In the genomic region with DNA sequence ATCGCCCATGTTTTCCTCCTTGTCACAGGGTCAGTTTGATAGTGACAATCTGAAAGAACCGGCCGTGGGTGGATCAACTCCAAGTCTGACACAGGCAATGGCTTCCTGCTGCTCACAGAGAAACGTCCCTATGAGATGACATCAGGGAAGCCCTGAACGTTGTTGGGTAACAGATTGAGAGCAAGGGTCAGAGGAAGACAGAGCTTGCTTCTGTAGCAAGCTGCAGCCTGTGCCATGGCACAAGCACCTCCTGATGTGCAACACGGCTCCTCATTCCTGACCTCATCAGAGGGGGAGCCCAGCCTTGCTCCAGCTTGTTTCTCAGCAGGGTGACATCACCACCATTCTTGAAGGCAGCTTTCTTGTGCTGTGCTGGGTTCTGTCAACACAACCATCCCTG, we compare ENCODE assay signal across 14 mouse cellular contexts. TPM values are rescaled to one million over a fixed set of nuclear protein-coding genes. Genes with fewer than 3 reads are reported as not detected.
DNase-seq lines count a peak whose midpoint lies in the region; TF ChIP-seq lines count a peak whose summit lies in the region.
"Had no signal": no experiment of that assay in that cellular context is flagged by ENCODE, and none has a peak within 500 bp of the region (broad histone marks: within the 10 kb centered on the region; RNA-seq: fewer than 3 reads in every experiment).

No protein-coding gene starts in this region.

- no peaks in the 10 kb centered on the region for H3K9me3 ChIP-seq in heart, embryonic 10.5 days
- H3K9me3 ChIP-seq: intestine, embryonic 15.5 days; neural tube, embryonic 13.5 days had no signal

- no peak overlapping the region for H3K4me3 ChIP-seq in heart, embryonic 10.5 days
- H3K4me3 ChIP-seq in lung, adult 2 months (replicated peaks; ENCODE audit: extremely low read depth, low read depth, low read length), result no peak overlapping the region
- H3K4me3 ChIP-seq: intestine, embryonic 15.5 days; neural tube, embryonic 13.5 days had no signal

- TF ChIP-seq POLR2A in lung, adult 2 months (IDR thresholded peaks at IDR 0.05; ENCODE audit: borderline replicate concordance, extremely low read depth, low read depth, low read length), result no peak

- no peak for DNase-seq in heart, embryonic 10.5 days (ENCODE audit: low spot score)
- no peak for DNase-seq in heart, postnatal 4 days
- DNase-seq in lung, adult 18-20 months, result peak; percentile 28 to 35
- DNase-seq in lung, adult 2 months, result no peak
- DNase-seq in lung, postnatal 10 days, result peak; percentile 58
- DNase-seq in left cerebral cortex, postnatal 10 days (ENCODE audit: extremely low spot score in 1 of 2, low spot score in 2 of 2), result no peak
- DNase-seq in kidney, adult 8-10 months, result no peak
- DNase-seq: cerebellum, adult 9-11 months; gastrocnemius, postnatal 10 days; kidney, postnatal 14 days; thymus, postnatal 36 days had no signal

- WGBS in heart, embryonic 10.5 days, result 37% methylated on average over 6 of the region's 6 CpGs
- 33% methylated on average over 6 of the region's 6 CpGs for WGBS in lung, adult 2 months

- intact Hi-C loops in left cerebral cortex, postnatal 10 days (cut with DNase I), result no loop called here

- peak overlapping the region; percentile 6; the same call in 1 of the 2 replicates for H3K27ac ChIP-seq in heart, embryonic 10.5 days
- H3K27ac ChIP-seq: intestine, embryonic 15.5 days; neural tube, embryonic 13.5 days had no signal

- H3K36me3 ChIP-seq in heart, embryonic 10.5 days, result no peaks in the 10 kb centered on the region
- H3K36me3 ChIP-seq: G1E; intestine, embryonic 15.5 days; neural tube, embryonic 13.5 days had no signal

- no peak for TF ChIP-seq CTCF in lung, adult 2 months (IDR thresholded peaks at IDR 0.05; ENCODE audit: insufficient read depth, low read length)

- H3K27me3 ChIP-seq in heart, embryonic 10.5 days (ENCODE audit: insufficient read depth, poor library complexity, severe bottlenecking), result 0 out of 2 replicates have a peak, but pooled peaks cover under 1% of the 10 kb centered on the region
- H3K27me3 ChIP-seq: intestine, embryonic 15.5 days; neural tube, embryonic 13.5 days had no signal

- peaks cover 24% of the 10 kb centered on the region for H3K4me1 ChIP-seq in heart, embryonic 10.5 days
- no peaks in the 10 kb centered on the region for H3K4me1 ChIP-seq in lung, adult 2 months (ENCODE audit: control insufficient read depth, insufficient read depth, low read length)
- H3K4me1 ChIP-seq: intestine, embryonic 15.5 days; neural tube, embryonic 13.5 days had no signal

RNA-seq across cellular contexts. Expression of a gene that starts 37.1 kb away (rescaled TPM):
- 32.7 and 43.1 TPM in 2 replicates for polyA plus RNA-seq in heart, embryonic 10.5 days (2016; fragmentation: Nextera tagmentation; extraction: Ambion mirVana)
- 10 to 100 TPM; 24.6 to 27.7 TPM for total RNA-seq in heart, postnatal 4 days (2021)
- polyA plus RNA-seq in lung, adult 2 months (2012; rRNA removed), result 2.6 and 4.5 TPM in 2 replicates
- 10 to 100 TPM; 11.4 to 12.1 TPM for total RNA-seq in left cerebral cortex, postnatal 10 days (2021)

Comparison
In these comparisons a context has a peak if more than half of its experiments do, and no peak if none do; other contexts are left out.
1. DNase-seq: peak in lung, adult 18-20 months (2 of 2) and lung, postnatal 10 days (single experiment); none in heart, embryonic 10.5 days (single experiment), heart, postnatal 4 days (single experiment), lung, adult 2 months (single experiment), left cerebral cortex, postnatal 10 days (0 of 2) and kidney, adult 8-10 months (0 of 2).